Mouse (Mus musculus) layer of hippocampus, adult 11-12 months (tissue): ENCODE data around the gene Olfr839-ps1.

Experiments used
- DNase-seq: peaks from one replicate; pipeline ENCODE4 v3.0.0; 2022; ENCODE audit warnings: low spot score

Olfr839-ps1 gene

GRCm38 (mm10) chr9:19177212-19177611 is at the start of gene Olfr839-ps1:
Gene Olfr839-ps1, minus strand, starts transcription at chr9:19177312.
- DNase-seq = no peak

DNA sequence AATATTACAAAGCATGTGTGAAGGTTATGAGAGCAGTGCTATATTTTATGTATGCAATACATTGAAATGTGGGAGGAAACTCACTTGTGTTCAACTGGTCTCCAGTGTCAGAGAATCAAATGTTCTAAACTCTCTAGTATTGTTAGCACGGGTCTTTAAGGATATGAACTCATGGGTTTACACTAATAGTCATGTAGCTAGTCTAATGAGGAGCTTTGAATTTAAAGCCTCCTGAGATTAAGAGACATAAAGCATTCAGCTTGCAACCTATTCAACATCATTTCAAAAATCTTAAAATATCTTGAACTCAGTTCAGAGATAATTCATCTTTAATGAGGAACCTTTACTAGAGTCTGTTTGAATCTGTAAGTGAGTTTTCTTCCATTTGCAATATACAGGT is 41.1 kb downstream of the Olfr839-ps1 start, which contains the start of gene Olfr837:
TSS of gene Olfr837 (plus strand) at position 301 of the 400 bp plus-strand sequence.
- no peak for DNase-seq

GRCm38 (mm10) chr9:19120082-19120481 is 57.0 kb downstream of the Olfr839-ps1 start, which contains the start of gene Olfr836:
Gene Olfr836, plus strand, starts transcription at chr9:19120382.
- DNase-seq = no peak
